Mouse (Mus musculus): ENCODE data around the gene Csf1. TPM values are rescaled to one million over a fixed set of nuclear protein-coding genes. Genes with fewer than 3 reads are reported as not detected.

Gene Csf1
- polyA plus RNA-seq, 1 experiment from 2014 or later, result 9.2 TPM

DNA sequence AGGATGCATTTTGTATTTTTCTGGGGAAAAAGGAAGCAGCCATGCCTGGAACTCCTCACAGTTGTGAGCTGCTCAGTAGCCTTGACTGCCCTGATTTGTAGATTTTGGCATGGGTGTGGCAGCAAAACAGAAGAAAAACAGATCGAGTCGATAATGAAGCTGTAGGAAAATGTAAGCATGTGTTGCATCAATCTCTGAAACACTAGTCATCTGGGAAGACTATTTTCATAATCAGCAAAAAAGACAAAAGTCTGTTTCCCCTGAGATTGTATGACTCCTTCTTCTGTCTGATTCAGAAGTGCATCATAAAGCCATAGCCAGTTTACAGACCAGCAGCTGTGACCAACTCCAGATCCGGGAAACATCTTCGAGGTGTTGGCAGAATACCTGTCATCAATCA lies 53.0 kb downstream of the Csf1 start:
- Histone ChIP-seq H3K4me2 (replicated peaks; ENCODE audit: low read depth) (no peak overlapping the region), H3K27me3 (replicated peaks; ENCODE audit: control insufficient read depth, insufficient read depth, low read length) (no peaks in the 10 kb centered on the region), H3K36me3 (ENCODE audit: control insufficient read depth, insufficient read depth) (no peaks in the 10 kb centered on the region), H3K9me3 (ENCODE audit: control insufficient read depth) (no peaks in the 10 kb centered on the region), H3K27ac (ENCODE audit: low read depth, low read length) (no peak overlapping the region), H3K4me3 (ENCODE audit: low read depth, low read length) (no peak overlapping the region), H3K9ac (ENCODE audit: low read depth, low read length) (no peak overlapping the region), H3K4me1 (replicated peaks; ENCODE audit: control insufficient read depth, insufficient read depth, low read length) (no peaks in the 10 kb centered on the region)
- ATAC-seq, result no peak
- no peak for TF ChIP-seq CTCF (IDR thresholded peaks at IDR 0.05; ENCODE audit: low read depth)
- WGBS, result 52% methylated on average over 4 of the region's 4 CpGs

GRCm38 (mm10) chr3:107706164-107706563 lies 54.1 kb downstream of the Csf1 start:
- no peak for TF ChIP-seq CTCF (IDR thresholded peaks at IDR 0.05; ENCODE audit: low read depth)
- Histone ChIP-seq H3K27me3 (replicated peaks; ENCODE audit: control insufficient read depth, insufficient read depth, low read length) (no peaks in the 10 kb centered on the region), H3K4me3 (ENCODE audit: low read depth, low read length) (no peak overlapping the region), H3K4me1 (replicated peaks; ENCODE audit: control insufficient read depth, insufficient read depth, low read length) (no peaks in the 10 kb centered on the region), H3K9me3 (ENCODE audit: control insufficient read depth) (no peaks in the 10 kb centered on the region), H3K4me2 (replicated peaks; ENCODE audit: low read depth) (no peak overlapping the region), H3K9ac (ENCODE audit: low read depth, low read length) (no peak overlapping the region), H3K36me3 (ENCODE audit: control insufficient read depth, insufficient read depth) (no peaks in the 10 kb centered on the region), H3K27ac (ENCODE audit: low read depth, low read length) (no peak overlapping the region)
- ATAC-seq, result no peak
- 40% methylated on average over 2 of the region's 2 CpGs for WGBS

DNA sequence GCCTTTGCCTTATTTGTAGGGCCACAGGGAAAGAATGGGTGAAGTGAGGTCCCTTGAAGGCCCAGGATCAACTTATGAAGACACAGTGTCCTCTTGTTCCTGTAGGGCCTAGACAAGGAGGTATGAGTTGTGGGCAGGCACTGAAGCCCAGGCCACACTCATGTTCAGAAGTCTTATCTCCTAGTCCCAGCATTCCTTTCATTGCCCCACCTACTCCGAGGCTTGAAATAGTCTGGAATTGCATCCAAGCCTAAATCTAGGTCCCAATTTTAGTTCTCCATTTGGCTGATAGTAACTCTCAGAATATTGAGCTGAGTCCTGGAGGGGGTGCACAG lies 55.9 kb downstream of the Csf1 start:
- no peak for TF ChIP-seq CTCF (IDR thresholded peaks at IDR 0.05; ENCODE audit: low read depth)
- H3K4me2 ChIP-seq (replicated peaks; ENCODE audit: low read depth), result no peak overlapping the region
- no peak for ATAC-seq
- no peak overlapping the region for H3K9ac ChIP-seq (ENCODE audit: low read depth, low read length)
- no peaks in the 10 kb centered on the region for H3K4me1 ChIP-seq (replicated peaks; ENCODE audit: control insufficient read depth, insufficient read depth, low read length)
- H3K27ac ChIP-seq (ENCODE audit: low read depth, low read length), result no peak overlapping the region
- no peaks in the 10 kb centered on the region for H3K9me3 ChIP-seq (ENCODE audit: control insufficient read depth)
- H3K27me3 ChIP-seq (replicated peaks; ENCODE audit: control insufficient read depth, insufficient read depth, low read length), result no peaks in the 10 kb centered on the region
- no peak overlapping the region for H3K4me3 ChIP-seq (ENCODE audit: low read depth, low read length)
- 76% methylated on average over 1 of the region's 1 CpGs for WGBS
- no peaks in the 10 kb centered on the region for H3K36me3 ChIP-seq (ENCODE audit: control insufficient read depth, insufficient read depth)

DNA sequence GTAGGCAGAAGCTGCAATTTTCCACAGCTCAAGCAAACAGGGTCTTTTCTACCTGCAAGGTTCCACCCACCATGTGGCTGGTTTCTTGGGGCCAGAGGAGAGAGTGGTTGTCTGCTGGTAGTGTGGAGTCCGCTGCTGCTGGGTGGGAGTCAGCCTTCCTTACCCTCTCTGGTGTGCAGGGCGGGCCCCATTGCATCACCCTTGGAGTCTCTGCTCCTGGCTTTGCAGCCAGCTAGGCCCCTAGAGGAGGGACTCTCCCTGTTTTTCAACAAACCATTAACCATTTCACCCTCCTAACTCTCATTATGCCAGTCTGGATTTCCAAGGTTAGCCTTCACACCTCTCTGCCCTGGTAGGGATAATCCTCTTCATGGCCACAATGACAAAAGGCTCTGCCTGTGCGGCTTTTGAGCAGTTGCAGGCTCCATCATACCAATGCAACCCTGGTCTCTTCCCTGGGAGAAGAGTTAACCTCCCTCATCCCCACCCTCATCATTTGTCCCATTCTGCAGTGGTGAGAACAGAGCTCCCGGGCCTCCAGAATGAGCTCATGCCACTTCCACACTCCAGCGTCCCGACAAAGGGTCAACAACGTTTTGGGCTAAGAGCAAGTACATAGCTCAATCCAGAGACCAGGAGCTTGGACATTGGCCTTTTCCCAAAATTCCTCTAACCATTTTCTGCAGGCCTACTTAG lies 56.4 kb downstream of the Csf1 start:
- Histone ChIP-seq H3K27ac (ENCODE audit: low read depth, low read length) (no peak overlapping the region), H3K9ac (ENCODE audit: low read depth, low read length) (no peak overlapping the region), H3K4me1 (replicated peaks; ENCODE audit: control insufficient read depth, insufficient read depth, low read length) (no peaks in the 10 kb centered on the region), H3K4me2 (replicated peaks; ENCODE audit: low read depth) (no peak overlapping the region), H3K27me3 (replicated peaks; ENCODE audit: control insufficient read depth, insufficient read depth, low read length) (no peaks in the 10 kb centered on the region), H3K4me3 (ENCODE audit: low read depth, low read length) (no peak overlapping the region), H3K9me3 (ENCODE audit: control insufficient read depth) (no peaks in the 10 kb centered on the region), H3K36me3 (ENCODE audit: control insufficient read depth, insufficient read depth) (no peaks in the 10 kb centered on the region)
- no peak for TF ChIP-seq CTCF (IDR thresholded peaks at IDR 0.05; ENCODE audit: low read depth)
- no peak for ATAC-seq
- WGBS, result 78% methylated on average over 7 of the region's 7 CpGs

DNA sequence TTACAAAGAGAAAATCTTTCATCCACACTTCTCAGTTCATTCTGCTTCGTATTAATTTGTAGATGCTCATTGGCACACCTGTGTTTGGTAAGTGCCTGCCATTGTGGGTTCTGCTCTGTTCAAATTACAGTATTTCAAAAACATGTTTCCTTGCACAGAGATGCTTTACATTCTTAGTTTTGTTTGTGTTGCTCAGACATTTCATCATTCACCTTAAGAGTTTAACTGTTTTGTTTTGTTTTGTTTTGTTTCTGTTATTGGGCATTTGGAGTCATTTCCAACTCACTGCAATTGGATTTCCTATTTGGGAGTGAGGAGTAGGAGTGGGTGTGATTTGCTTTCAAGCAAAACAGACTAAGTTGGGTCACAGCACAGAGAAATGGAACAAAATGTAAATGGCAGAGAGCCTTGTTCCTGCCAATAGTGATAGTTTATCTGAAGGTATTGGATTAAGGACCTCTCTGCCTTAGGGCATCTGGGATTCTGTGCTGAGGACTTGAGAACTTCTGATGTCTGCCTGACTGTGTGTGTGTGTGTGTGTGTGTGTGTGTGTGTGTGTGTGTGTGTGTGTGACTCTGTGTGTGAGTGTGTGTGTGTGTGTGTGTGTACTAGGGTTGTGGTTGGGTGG lies 58.4 kb downstream of the Csf1 start:
- 84% methylated on average over 1 of the region's 1 CpGs for WGBS
- no peak overlapping the region for H3K4me2 ChIP-seq (replicated peaks; ENCODE audit: low read depth)
- no peaks in the 10 kb centered on the region for H3K4me1 ChIP-seq (replicated peaks; ENCODE audit: control insufficient read depth, insufficient read depth, low read length)
- no peak for TF ChIP-seq CTCF (IDR thresholded peaks at IDR 0.05; ENCODE audit: low read depth)
- H3K27ac ChIP-seq (ENCODE audit: low read depth, low read length), result no peak overlapping the region
- H3K9me3 ChIP-seq (ENCODE audit: control insufficient read depth), result no peaks in the 10 kb centered on the region
- H3K27me3 ChIP-seq (replicated peaks; ENCODE audit: control insufficient read depth, insufficient read depth, low read length), result no peaks in the 10 kb centered on the region
- no peaks in the 10 kb centered on the region for H3K36me3 ChIP-seq (ENCODE audit: control insufficient read depth, insufficient read depth)
- H3K9ac ChIP-seq (ENCODE audit: low read depth, low read length), result no peak overlapping the region
- ATAC-seq, result no peak
- H3K4me3 ChIP-seq (ENCODE audit: low read depth, low read length), result no peak overlapping the region

DNA sequence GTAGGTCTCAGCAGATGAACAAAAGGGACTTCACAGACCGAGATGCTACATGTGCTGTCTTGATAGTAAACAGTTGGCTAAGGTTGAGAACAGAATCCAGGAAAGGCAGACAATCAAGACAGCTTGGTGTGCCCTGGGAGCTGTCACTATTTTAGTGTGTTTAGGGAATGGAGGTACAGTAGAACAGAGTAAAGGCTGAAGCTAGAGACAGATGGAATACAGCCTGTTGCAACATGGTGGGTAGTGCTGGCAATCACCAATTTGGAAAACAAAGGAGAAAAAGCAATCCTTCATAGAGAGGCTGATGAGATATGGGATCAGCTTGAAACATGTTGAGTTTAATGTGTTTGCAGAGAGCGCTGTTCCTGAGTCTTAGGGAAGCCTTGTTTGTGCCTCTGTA lies 59.6 kb downstream of the Csf1 start:
- Histone ChIP-seq H3K4me3 (ENCODE audit: low read depth, low read length) (no peak overlapping the region), H3K36me3 (ENCODE audit: control insufficient read depth, insufficient read depth) (no peaks in the 10 kb centered on the region), H3K27me3 (replicated peaks; ENCODE audit: control insufficient read depth, insufficient read depth, low read length) (no peaks in the 10 kb centered on the region), H3K27ac (ENCODE audit: low read depth, low read length) (no peak overlapping the region), H3K4me1 (replicated peaks; ENCODE audit: control insufficient read depth, insufficient read depth, low read length) (no peaks in the 10 kb centered on the region), H3K9ac (ENCODE audit: low read depth, low read length) (no peak overlapping the region), H3K4me2 (replicated peaks; ENCODE audit: low read depth) (no peak overlapping the region), H3K9me3 (ENCODE audit: control insufficient read depth) (no peaks in the 10 kb centered on the region)
- no peak for TF ChIP-seq CTCF (IDR thresholded peaks at IDR 0.05; ENCODE audit: low read depth)
- WGBS, result 85% methylated on average over 2 of the region's 2 CpGs
- no peak for ATAC-seq

Data from intestine, postnatal 0 days (tissue).